ENCODE assay signal across 8 mouse cellular contexts in genomic region chr5:30155821-30156629, GRCm38 (mm10). TPM values are rescaled to one million over a fixed set of nuclear protein-coding genes. Genes with fewer than 3 reads are reported as not detected.
DNase-seq lines count a peak whose midpoint lies in the region; ATAC-seq lines count a peak whose summit lies in the region.

No protein-coding gene starts in this region.

- ATAC-seq in embryonic facial prominence, embryonic 15.5 days (ENCODE audit: insufficient number of reproducible peaks, low FRiP score, low TSS enrichment, low read depth) = no peak
- ATAC-seq in limb, embryonic 13.5 days (ENCODE audit: low FRiP score, low read depth) = no peak

- H3K4me3 ChIP-seq in embryonic facial prominence, embryonic 15.5 days (replicated peaks) = peak overlapping the region; percentile 78
- H3K4me3 ChIP-seq in limb, embryonic 13.5 days = peak overlapping the region; percentile 95

- H3K27ac ChIP-seq in embryonic facial prominence, embryonic 15.5 days (replicated peaks) = peak overlapping the region; percentile 87
- H3K27ac ChIP-seq in limb, embryonic 13.5 days = peak overlapping the region; percentile 84; the same call in 1 of the 2 replicates

- H3K4me1 ChIP-seq in embryonic facial prominence, embryonic 15.5 days = peaks cover 9% of the 10 kb centered on the region; the same call in 1 of the 2 replicates
- H3K4me1 ChIP-seq in limb, embryonic 13.5 days = peaks cover 22% of the 10 kb centered on the region

- no peaks in the 10 kb centered on the region for H3K9me3 ChIP-seq in embryonic facial prominence, embryonic 15.5 days (replicated peaks)
- no peaks in the 10 kb centered on the region for H3K9me3 ChIP-seq in limb, embryonic 13.5 days

- no peaks in the 10 kb centered on the region for H3K36me3 ChIP-seq in embryonic facial prominence, embryonic 15.5 days
- H3K36me3 ChIP-seq in limb, embryonic 13.5 days = no peaks in the 10 kb centered on the region
- no peaks in the 10 kb centered on the region for H3K36me3 ChIP-seq in splenic B cell, adult 2 months (ENCODE audit: control insufficient read depth, insufficient read depth, low read length, poor library complexity, severe bottlenecking)

- DNase-seq in embryo, embryonic 10.5 days (ENCODE audit: low spot score) = peak; percentile 7
- DNase-seq in embryo, embryonic 10 days (ENCODE audit: low spot score) = no peak
- DNase-seq in 416B (ENCODE audit: low read depth) = peak; percentile 60
- peak; percentile 49 for DNase-seq in splenic B cell, adult 2 months (ENCODE audit: low read depth, low spot score)
- DNase-seq in left cerebral cortex, adult 8-10 months (ENCODE audit: low spot score in 2 of 2) = no peak
- no peak for DNase-seq in kidney, adult 9 months

- H3K9ac ChIP-seq in embryonic facial prominence, embryonic 15.5 days = peak overlapping the region; percentile 70
- H3K9ac ChIP-seq in limb, embryonic 13.5 days = peak overlapping the region; percentile 95

- WGBS in embryonic facial prominence, embryonic 15.5 days = 28% methylated on average over 13 of the region's 13 CpGs
- WGBS in limb, embryonic 13.5 days = 30% methylated on average over 13 of the region's 13 CpGs

- no peaks in the 10 kb centered on the region for H3K27me3 ChIP-seq in embryonic facial prominence, embryonic 15.5 days
- H3K27me3 ChIP-seq in limb, embryonic 13.5 days = no peaks in the 10 kb centered on the region
- H3K27me3 ChIP-seq in splenic B cell, adult 2 months (ENCODE audit: control insufficient read depth, insufficient read depth, low read length, poor library complexity, severe bottlenecking) = no peaks in the 10 kb centered on the region

- H3K4me2 ChIP-seq in embryonic facial prominence, embryonic 15.5 days (replicated peaks) = peak overlapping the region; percentile 69
- H3K4me2 ChIP-seq in limb, embryonic 13.5 days (replicated peaks) = peak overlapping the region; percentile 80

RNA-seq across cellular contexts. Expression of gene Hadhb, which starts 1.0 kb away (rescaled TPM):
- polyA plus RNA-seq in embryonic facial prominence, embryonic 15.5 days (2015; fragmentation: Nextera tagmentation; extraction: Ambion mirVana) = 128 and 140 TPM in 2 replicates
- 133 and 134 TPM in 2 replicates for polyA plus RNA-seq in limb, embryonic 13.5 days (2015; fragmentation: Nextera tagmentation; extraction: Ambion mirVana)
- 100 to 1,000 TPM in 1 of 4 experiments, 10 to 100 TPM in 3; 88.5 to 103 (median 92.6) TPM for total RNA-seq in left cerebral cortex, adult 8-10 months (2022)

RNA-seq across cellular contexts. Expression of gene Hadha, which starts 1.1 kb away (rescaled TPM):
- polyA plus RNA-seq in embryonic facial prominence, embryonic 15.5 days (2015; fragmentation: Nextera tagmentation; extraction: Ambion mirVana) = 123 TPM in 2 replicates
- 129 and 143 TPM in 2 replicates for polyA plus RNA-seq in limb, embryonic 13.5 days (2015; fragmentation: Nextera tagmentation; extraction: Ambion mirVana)
- 10 to 100 TPM; 65.3 to 74.6 (median 68.4) TPM for total RNA-seq in left cerebral cortex, adult 8-10 months (2022)

RNA-seq across cellular contexts. Expression of gene Adgrf3, which starts 49.5 kb away (rescaled TPM):
- 0.16 TPM in 1 of 2 replicates, not detected in the other for polyA plus RNA-seq in embryonic facial prominence, embryonic 15.5 days (2015; fragmentation: Nextera tagmentation; extraction: Ambion mirVana)
- polyA plus RNA-seq in limb, embryonic 13.5 days (2015; fragmentation: Nextera tagmentation; extraction: Ambion mirVana) = not detected in 2 replicates
- not detected for total RNA-seq in left cerebral cortex, adult 8-10 months (2022)

RNA-seq across cellular contexts. Expression of gene 3110082J24Rik, which starts 50.1 kb away (rescaled TPM):
- not detected in 2 replicates for polyA plus RNA-seq in embryonic facial prominence, embryonic 15.5 days (2015; fragmentation: Nextera tagmentation; extraction: Ambion mirVana)
- not detected in 2 replicates for polyA plus RNA-seq in limb, embryonic 13.5 days (2015; fragmentation: Nextera tagmentation; extraction: Ambion mirVana)
- 1 to 10 TPM; 1.1 to 2.1 (median 1.4) TPM for total RNA-seq in left cerebral cortex, adult 8-10 months (2022)

RNA-seq across cellular contexts. Expression of gene Garem2, which starts 51.1 kb away (rescaled TPM):
- 0.87 and 1.00 TPM in 2 replicates for polyA plus RNA-seq in embryonic facial prominence, embryonic 15.5 days (2015; fragmentation: Nextera tagmentation; extraction: Ambion mirVana)
- 0.57 and 0.78 TPM in 2 replicates for polyA plus RNA-seq in limb, embryonic 13.5 days (2015; fragmentation: Nextera tagmentation; extraction: Ambion mirVana)
- total RNA-seq in left cerebral cortex, adult 8-10 months (2022) = 10 to 100 TPM; 12.2 to 14.9 (median 12.7) TPM

Comparison
In these comparisons a context has a peak if more than half of its experiments do, and no peak if none do; other contexts are left out.
1. DNase-seq: peak in embryo, embryonic 10.5 days (single experiment), 416B (single experiment) and splenic B cell, adult 2 months (single experiment); none in embryo, embryonic 10 days (single experiment), left cerebral cortex, adult 8-10 months (0 of 2) and kidney, adult 9 months (single experiment).